Mouse (Mus musculus): ENCODE data around the gene Lztr1. TPM values are rescaled to one million over a fixed set of nuclear protein-coding genes. Genes with fewer than 3 reads are reported as not detected.

Gene Lztr1
- 267 and 291 TPM in 2 replicates for polyA plus RNA-seq (2012; rRNA removed)

- peak; percentile 76 to 88 for DNase-seq (ENCODE audit: extremely low spot score in 1 of 2, low spot score in 1 of 2)
These were observed at the start of gene Lztr1 for GRCm38 (mm10) chr16:17508546-17509239. Gene Lztr1, plus strand, starts transcription at chr16:17508688.

- DNase-seq (ENCODE audit: extremely low spot score in 1 of 2, low spot score in 1 of 2) = no peak
These were observed 48.2 kb upstream of the Lztr1 start for GRCm38 (mm10) chr16:17460254-17460653.

- no peak for DNase-seq (ENCODE audit: extremely low spot score in 1 of 2, low spot score in 1 of 2)
These were observed 46.9 kb upstream of the Lztr1 start for GRCm38 (mm10) chr16:17461596-17461995.

GRCm38 (mm10) chr16:17463184-17463583, 45.3 kb upstream of the Lztr1 start:
- DNase-seq (ENCODE audit: extremely low spot score in 1 of 2, low spot score in 1 of 2) = no peak

- no peak for DNase-seq (ENCODE audit: extremely low spot score in 1 of 2, low spot score in 1 of 2)
These were observed 41.4 kb upstream of the Lztr1 start for GRCm38 (mm10) chr16:17466875-17467663.

GRCm38 (mm10) chr16:17472498-17472897, 36.0 kb upstream of the Lztr1 start:
- DNase-seq (ENCODE audit: extremely low spot score in 1 of 2, low spot score in 1 of 2) = no peak

GRCm38 (mm10) chr16:17474091-17474490, 34.4 kb upstream of the Lztr1 start:
- DNase-seq (ENCODE audit: extremely low spot score in 1 of 2, low spot score in 1 of 2) = peak in 1 of 2 experiments; percentile 74

GRCm38 (mm10) chr16:17474761-17475160, 33.7 kb upstream of the Lztr1 start:
- DNase-seq (ENCODE audit: extremely low spot score in 1 of 2, low spot score in 1 of 2) = no peak

- DNase-seq (ENCODE audit: extremely low spot score in 1 of 2, low spot score in 1 of 2) = no peak
These were observed 33.2 kb upstream of the Lztr1 start for GRCm38 (mm10) chr16:17475326-17475725.

GRCm38 (mm10) chr16:17478331-17478943, 30.1 kb upstream of the Lztr1 start:
- no peak for DNase-seq (ENCODE audit: extremely low spot score in 1 of 2, low spot score in 1 of 2)

GRCm38 (mm10) chr16:17481465-17481864, 27.0 kb upstream of the Lztr1 start:
- no peak for DNase-seq (ENCODE audit: extremely low spot score in 1 of 2, low spot score in 1 of 2)

GRCm38 (mm10) chr16:17486505-17486904, 22.0 kb upstream of the Lztr1 start:
- no peak for DNase-seq (ENCODE audit: extremely low spot score in 1 of 2, low spot score in 1 of 2)

GRCm38 (mm10) chr16:17488478-17489468, 19.7 kb upstream of the Lztr1 start:
- DNase-seq (ENCODE audit: extremely low spot score in 1 of 2, low spot score in 1 of 2) = peak in 1 of 2 experiments; percentile 51

- no peak for DNase-seq (ENCODE audit: extremely low spot score in 1 of 2, low spot score in 1 of 2)
These were observed 18.9 kb upstream of the Lztr1 start, which contains the start of gene Aifm3 for GRCm38 (mm10) chr16:17489469-17490111. Gene Aifm3, plus strand, starts transcription at chr16:17489611.

- no peak for DNase-seq (ENCODE audit: extremely low spot score in 1 of 2, low spot score in 1 of 2)
These were observed 17.3 kb upstream of the Lztr1 start for GRCm38 (mm10) chr16:17491154-17491553.

- peak in 1 of 2 experiments; percentile 56 for DNase-seq (ENCODE audit: extremely low spot score in 1 of 2, low spot score in 1 of 2)
These were observed 16.5 kb upstream of the Lztr1 start for GRCm38 (mm10) chr16:17491896-17492561.

GRCm38 (mm10) chr16:17496499-17497305, 11.8 kb upstream of the Lztr1 start:
- DNase-seq (ENCODE audit: extremely low spot score in 1 of 2, low spot score in 1 of 2) = peak; percentile 90 to 93

- DNase-seq (ENCODE audit: extremely low spot score in 1 of 2, low spot score in 1 of 2) = no peak
These were observed 9.1 kb upstream of the Lztr1 start for GRCm38 (mm10) chr16:17499249-17499883.
